Mouse (Mus musculus): ENCODE measurements around the gene Rgs6.

The Rgs6 gene

GRCm38 (mm10) chr12:82649991-82650390 lies 61.9 kb downstream of the Rgs6 start:
- no peak for DNase-seq (ENCODE audit: low spot score in 2 of 2)

- no peak for DNase-seq (ENCODE audit: low spot score in 2 of 2)
Observed at GRCm38 (mm10) chr12:82664598-82664997, 76.5 kb downstream of the Rgs6 start.

- DNase-seq (ENCODE audit: low spot score in 2 of 2), result no peak
Observed at GRCm38 (mm10) chr12:82667441-82667840, 79.3 kb downstream of the Rgs6 start.

DNA sequence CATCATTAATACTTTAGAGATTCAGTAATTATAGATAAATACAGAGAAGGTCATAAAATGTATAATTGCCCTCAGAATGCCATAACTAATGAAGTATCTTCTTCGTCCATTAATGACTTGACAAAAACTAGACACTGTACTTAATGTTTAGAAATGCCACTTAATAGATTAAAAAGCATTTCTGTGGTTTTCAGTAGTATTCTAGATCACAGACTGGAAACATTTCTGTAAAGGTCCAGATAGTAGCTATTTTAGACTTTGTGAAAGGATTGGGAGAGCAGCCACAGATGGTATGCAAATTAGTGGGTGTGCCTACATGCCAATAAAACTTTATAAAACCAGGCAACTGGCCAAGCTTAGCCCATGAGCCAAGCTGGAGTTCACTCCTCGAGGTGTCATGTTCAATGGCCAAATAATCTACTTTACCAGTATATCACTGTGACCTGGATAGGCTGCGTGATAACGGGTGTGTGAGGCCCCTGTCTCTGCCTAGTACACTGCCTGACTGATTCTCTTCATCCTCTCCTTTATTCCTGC lies 82.2 kb downstream of the Rgs6 start:
- no peak for DNase-seq (ENCODE audit: low spot score in 2 of 2)

DNA sequence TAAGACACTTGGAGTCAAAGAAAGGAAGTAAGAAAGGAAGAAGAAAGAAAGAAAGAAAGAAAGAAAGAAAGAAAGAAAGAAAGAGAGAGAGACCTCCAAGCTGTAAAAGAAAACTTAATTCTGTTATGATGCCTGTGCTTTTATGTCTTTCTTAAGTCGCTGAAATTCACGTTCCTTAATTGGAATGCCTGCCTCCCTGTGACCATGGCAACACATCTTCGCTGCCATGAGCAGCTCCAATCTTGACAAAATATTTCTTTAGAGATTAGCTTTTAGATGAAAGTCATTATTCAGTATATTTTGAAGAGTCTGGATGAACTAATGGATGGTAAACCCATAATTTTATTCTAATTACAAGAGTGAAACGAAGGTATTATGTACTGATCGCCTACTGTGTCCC lies 83.5 kb downstream of the Rgs6 start:
- no peak for DNase-seq (ENCODE audit: low spot score in 2 of 2)

GRCm38 (mm10) chr12:82675137-82675536 lies 87.0 kb downstream of the Rgs6 start:
- DNase-seq (ENCODE audit: low spot score in 2 of 2), result no peak

GRCm38 (mm10) chr12:82687015-82687414 lies 98.9 kb downstream of the Rgs6 start:
- no peak for DNase-seq (ENCODE audit: low spot score in 2 of 2)

DNA sequence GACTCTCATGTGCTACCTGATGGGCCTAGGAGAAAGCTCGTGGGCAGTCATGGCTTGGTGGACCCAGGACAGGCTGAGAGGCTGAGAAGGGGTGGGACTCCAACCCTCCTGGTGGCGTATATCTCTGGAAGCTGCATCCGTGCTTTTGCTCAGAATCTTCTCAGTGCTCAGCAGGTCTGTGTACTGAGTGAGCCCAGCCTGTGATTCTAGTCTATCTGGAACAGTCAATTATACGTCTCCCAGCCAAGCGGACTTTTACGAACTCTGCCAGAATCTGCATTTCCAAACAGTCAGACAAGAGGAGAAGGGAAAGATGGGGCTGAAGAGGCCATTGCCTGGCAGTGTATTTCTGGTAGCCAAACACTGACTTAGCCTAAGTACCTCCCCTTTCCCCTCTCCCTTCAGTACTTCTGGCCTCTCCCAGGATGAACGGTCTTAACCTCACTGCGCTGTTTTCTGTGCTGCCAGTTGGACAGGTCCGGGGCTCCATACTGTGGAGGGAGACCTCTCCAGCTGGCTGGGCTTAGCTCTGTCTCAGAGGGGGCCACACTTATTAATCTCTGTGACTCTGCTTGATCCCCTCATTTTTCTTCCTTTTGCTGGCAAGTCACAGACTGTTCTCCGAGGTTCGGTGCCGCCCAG lies 110.9 kb downstream of the Rgs6 start:
- no peak for DNase-seq (ENCODE audit: low spot score in 2 of 2)

- no peak for DNase-seq (ENCODE audit: low spot score in 2 of 2)
Observed at GRCm38 (mm10) chr12:82699528-82699905, 111.4 kb downstream of the Rgs6 start.

DNA sequence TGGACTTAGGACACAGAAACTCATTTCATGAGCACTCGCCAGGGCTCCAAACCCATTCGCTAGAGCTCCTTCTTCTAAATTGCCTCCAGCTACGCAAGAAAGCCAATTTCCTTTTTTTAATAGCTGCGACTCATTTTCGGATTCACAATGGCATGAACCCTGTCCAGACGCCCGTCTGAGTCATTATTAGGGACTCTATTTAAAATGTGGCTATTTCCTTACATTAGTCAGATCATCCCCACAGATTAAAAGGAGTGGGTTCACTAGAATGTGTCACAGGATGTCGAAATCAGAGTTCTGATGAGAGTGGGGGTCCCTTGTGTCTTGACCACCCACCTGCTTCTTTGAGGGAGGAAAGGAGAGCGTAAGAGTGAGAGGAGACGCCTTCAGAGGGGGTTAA lies 112.1 kb downstream of the Rgs6 start:
- no peak for DNase-seq (ENCODE audit: low spot score in 2 of 2)

DNA sequence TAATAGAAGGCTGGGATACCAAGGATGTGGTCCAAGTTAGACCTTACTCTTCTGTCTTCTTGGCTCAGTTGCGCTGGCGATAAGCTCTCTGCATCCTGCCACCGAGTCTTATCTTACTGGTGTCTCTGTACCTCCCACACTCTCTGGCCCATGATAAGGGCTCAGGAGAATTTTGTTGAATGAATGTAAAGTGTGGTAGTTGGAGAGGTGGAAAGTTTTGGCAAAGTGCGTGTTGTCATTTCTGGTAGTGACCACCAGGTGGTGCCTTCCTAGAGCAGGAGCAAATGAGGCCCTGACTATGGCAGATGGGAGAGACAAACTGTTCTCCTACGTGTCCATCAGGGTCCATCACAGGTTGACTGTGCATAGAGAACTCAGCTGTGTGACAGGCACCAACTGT lies 112.7 kb downstream of the Rgs6 start:
- peak in 1 of 2 experiments; percentile 2 for DNase-seq (ENCODE audit: low spot score in 2 of 2)

- DNase-seq (ENCODE audit: low spot score in 2 of 2), result no peak
Observed at GRCm38 (mm10) chr12:82701359-82701758, 113.3 kb downstream of the Rgs6 start.

GRCm38 (mm10) chr12:82710376-82710775 lies 122.3 kb downstream of the Rgs6 start:
- DNase-seq (ENCODE audit: low spot score in 2 of 2), result no peak

GRCm38 (mm10) chr12:82714284-82714683 lies 126.2 kb downstream of the Rgs6 start:
- DNase-seq (ENCODE audit: low spot score in 2 of 2), result no peak

- DNase-seq (ENCODE audit: low spot score in 2 of 2), result no peak
Observed at GRCm38 (mm10) chr12:82723017-82723540, 135.0 kb downstream of the Rgs6 start.

GRCm38 (mm10) chr12:82726255-82726654 lies 138.2 kb downstream of the Rgs6 start:
- DNase-seq (ENCODE audit: low spot score in 2 of 2), result no peak

DNA sequence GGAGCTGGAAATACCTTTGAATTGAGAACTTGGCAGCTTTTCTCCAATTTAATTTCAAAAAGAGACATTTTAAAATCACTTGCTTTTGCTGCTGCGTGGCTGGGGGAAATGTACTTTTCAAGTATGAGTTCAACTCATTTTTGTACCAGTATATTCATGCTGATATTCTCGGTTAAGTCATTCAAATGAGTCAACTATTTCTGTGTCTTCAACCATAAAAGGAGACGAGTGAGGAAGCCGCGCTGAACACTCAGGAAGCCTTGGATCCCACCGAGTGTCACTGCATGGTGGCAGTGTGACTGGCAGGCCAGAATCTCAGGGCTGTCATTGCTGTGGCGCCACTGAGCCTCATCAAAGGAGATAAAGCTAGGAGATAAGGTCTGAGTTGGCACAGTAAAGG lies 143.5 kb downstream of the Rgs6 start:
- no peak for DNase-seq (ENCODE audit: low spot score in 2 of 2)

GRCm38 (mm10) chr12:82742955-82743354 lies 154.9 kb downstream of the Rgs6 start:
- DNase-seq (ENCODE audit: low spot score in 2 of 2), result no peak

DNA sequence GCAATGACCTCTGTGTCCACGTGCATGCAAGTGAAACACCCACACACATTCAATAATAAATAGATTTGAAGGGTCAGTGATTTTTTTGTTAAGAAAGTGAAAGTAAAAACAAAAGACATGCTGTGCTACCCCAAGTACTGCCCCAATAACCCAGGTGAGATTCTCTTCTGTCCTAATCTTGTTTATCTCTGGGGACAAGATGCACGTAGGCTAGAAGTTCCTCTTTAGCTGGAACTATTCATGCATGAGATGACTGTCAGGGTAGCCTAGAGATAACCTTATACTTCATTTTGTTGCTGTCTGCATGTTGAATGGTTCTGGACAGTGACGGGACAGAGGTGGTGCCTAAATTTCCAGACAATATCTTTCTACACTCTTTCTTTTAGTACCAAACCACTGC lies 155.9 kb downstream of the Rgs6 start:
- no peak for DNase-seq (ENCODE audit: low spot score in 2 of 2)

DNA sequence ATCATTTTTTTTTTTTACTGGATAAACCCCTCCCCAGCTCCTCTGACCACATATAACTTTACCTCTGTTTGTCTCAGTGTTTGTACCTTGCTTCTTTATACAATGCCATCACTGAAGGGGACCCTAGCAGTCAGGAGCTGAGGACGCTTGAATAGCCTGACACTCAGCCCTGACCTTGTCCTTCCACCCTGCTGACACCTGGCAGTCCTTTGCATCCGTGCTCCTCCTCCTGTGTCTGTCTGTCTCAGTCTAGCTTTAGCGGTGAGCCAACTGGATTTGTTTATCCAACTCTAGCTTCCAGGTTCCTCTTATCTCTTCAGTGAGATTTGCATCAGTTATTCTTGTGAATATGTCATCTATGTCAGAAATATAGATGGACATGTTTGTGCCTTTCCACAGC lies 156.7 kb downstream of the Rgs6 start:
- DNase-seq (ENCODE audit: low spot score in 2 of 2), result no peak

DNA sequence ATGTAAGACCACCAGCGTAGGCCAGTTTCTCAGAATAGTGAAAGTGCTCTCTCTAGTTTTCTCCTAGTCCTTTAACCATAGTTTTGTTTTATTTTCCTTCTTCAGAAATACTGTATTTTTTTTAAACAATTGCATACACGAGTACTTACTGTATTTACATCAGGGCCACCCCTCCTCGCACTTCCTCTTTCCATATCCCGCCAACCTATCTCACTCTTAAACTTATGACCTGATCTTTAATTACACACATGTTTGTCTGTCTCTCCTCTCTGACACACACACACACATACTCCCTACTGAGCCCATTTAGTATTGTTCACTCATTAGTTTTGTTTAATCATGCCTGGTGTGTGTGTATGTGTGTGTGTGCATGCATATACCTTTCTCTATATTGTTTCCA lies 159.0 kb downstream of the Rgs6 start:
- DNase-seq (ENCODE audit: low spot score in 2 of 2), result no peak

DNA sequence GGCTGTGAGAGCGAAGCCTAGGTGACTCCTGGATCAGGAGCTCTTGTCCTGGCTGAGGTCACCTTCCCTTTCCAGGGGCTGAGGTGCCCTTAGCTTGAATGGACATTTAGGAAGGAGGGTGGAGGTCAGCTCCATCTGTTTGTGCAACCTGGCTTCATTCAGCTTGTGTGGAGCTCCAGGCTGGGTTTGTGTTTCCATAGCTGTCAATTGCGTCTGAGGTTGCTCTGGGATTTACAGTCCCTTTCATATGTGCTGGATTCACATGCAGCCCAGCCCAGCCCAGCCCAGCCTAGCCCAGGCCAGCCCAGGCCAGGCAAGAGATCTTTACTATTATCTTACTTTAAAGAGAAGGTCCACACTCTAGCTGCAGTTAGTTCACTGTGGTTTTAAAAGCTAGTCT lies 163.8 kb downstream of the Rgs6 start:
- DNase-seq (ENCODE audit: low spot score in 2 of 2), result no peak

DNA sequence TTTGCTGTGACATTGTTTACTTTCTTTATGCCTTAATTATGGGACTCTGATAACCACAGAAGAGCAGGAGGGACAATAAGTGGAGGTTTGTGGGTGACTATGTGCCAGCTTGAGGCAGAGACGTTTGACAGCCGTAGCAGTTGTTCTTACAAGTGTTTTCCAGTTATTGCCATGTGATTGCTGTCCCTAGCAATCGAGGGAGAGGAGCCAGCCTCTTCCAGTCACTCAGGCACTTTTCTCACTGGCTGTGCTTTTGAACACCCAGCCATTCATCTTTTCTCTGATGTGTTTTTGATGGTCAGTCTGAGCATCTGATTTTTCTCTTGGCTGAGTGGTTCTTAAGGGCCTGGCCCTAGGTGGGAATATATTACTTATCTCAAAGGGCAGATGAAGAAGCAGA lies 166.4 kb downstream of the Rgs6 start:
- DNase-seq (ENCODE audit: low spot score in 2 of 2), result no peak

DNA sequence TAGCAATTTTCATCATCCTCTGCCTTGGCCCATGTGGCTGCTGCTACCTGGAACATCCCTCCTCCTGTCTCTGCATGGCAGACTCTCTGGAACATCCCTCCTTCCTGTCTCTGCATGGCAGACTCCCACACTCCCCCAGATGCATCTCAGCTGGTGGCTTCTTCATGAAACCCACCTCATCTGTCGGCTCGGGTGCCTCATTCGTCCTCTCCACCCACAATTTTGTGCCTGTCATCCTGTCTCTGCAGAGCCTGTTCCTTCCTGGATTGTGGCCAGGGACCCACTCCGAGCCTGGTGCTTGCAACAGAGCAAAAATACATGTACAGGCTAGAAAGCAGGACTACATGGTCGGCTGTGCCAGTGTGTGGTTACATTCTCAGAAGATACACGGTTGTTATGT lies 168.7 kb downstream of the Rgs6 start:
- no peak for DNase-seq (ENCODE audit: low spot score in 2 of 2)

Data from spleen, postnatal 36 days (tissue).